8 mouse cellular contexts compared by ENCODE assay signal in the genomic region with DNA sequence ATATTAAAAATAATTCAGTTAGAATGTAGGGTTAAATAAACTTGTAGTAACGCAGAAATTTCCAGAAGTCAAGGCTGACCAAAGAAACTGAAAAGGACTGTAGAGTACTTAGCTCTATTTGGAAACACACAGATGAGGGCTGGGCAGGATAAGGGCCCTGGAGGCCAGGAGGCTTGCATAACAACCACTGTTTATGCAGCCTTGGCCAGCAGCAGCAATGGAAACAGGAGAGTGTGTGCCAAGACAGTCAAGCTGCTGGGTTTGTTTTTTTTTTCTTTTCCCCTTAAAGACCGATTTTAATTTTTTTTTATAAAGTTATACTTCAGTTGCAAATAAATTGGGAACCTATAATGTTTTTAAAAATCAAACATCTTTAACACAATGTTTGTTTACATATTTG. TPM values are rescaled to one million over a fixed set of nuclear protein-coding genes. Genes with fewer than 3 reads are reported as not detected.
A peak's percentile ranks its signal among the peaks of the same experiment; 100 is the strongest.
DNase-seq lines count a peak whose midpoint lies in the region; ATAC-seq lines count a peak whose summit lies in the region.

No protein-coding gene starts in this region.

- intact Hi-C loops in left cerebral cortex, postnatal 25 days (cut with DNase I), result no loop called here

- H3K9ac ChIP-seq in forebrain, embryonic 16.5 days (replicated peaks; ENCODE audit: low read depth, low read length), result no peak overlapping the region
- no peak overlapping the region for H3K9ac ChIP-seq in forebrain, embryonic 12.5 days

- WGBS in forebrain, embryonic 16.5 days, result 53% methylated on average over 2 of the region's 2 CpGs
- WGBS in forebrain, embryonic 12.5 days, result 91% methylated on average over 2 of the region's 2 CpGs

- H3K4me3 ChIP-seq in forebrain, embryonic 16.5 days (replicated peaks; ENCODE audit: low read length), result no peak overlapping the region
- no peak overlapping the region for H3K4me3 ChIP-seq in forebrain, embryonic 12.5 days (replicated peaks)

- no peaks in the 10 kb centered on the region for H3K9me3 ChIP-seq in forebrain, embryonic 16.5 days (ENCODE audit: control insufficient read depth, low read length)
- H3K9me3 ChIP-seq in forebrain, embryonic 12.5 days, result no peaks in the 10 kb centered on the region

- H3K4me1 ChIP-seq in forebrain, embryonic 16.5 days (replicated peaks; ENCODE audit: control insufficient read depth, insufficient read depth, low read length), result 0 out of 2 replicates have a peak, but pooled peaks cover 3% of the 10 kb centered on the region
- no peaks in the 10 kb centered on the region for H3K4me1 ChIP-seq in forebrain, embryonic 12.5 days

- no peaks in the 10 kb centered on the region for H3K36me3 ChIP-seq in forebrain, embryonic 16.5 days (ENCODE audit: control insufficient read depth, insufficient read depth)
- H3K36me3 ChIP-seq in forebrain, embryonic 12.5 days (replicated peaks), result no peaks in the 10 kb centered on the region

- no peaks in the 10 kb centered on the region for H3K27me3 ChIP-seq in forebrain, embryonic 16.5 days (replicated peaks; ENCODE audit: control insufficient read depth, insufficient read depth, low read length)
- H3K27me3 ChIP-seq in forebrain, embryonic 12.5 days, result no peaks in the 10 kb centered on the region

- H3K27ac ChIP-seq in forebrain, embryonic 16.5 days (ENCODE audit: low read length), result no peak overlapping the region
- H3K27ac ChIP-seq in forebrain, embryonic 12.5 days, result no peak overlapping the region

- no peak overlapping the region for H3K4me2 ChIP-seq in forebrain, embryonic 16.5 days (ENCODE audit: low read length)
- no peak overlapping the region for H3K4me2 ChIP-seq in forebrain, embryonic 12.5 days

- peak; percentile 78; the same call in 1 of the 2 replicates for ATAC-seq in forebrain, embryonic 16.5 days
- ATAC-seq in forebrain, embryonic 12.5 days (ENCODE audit: low FRiP score), result no peak

- peak; percentile 79 for DNase-seq in urinary bladder, postnatal 14 days (ENCODE audit: low spot score)
- no peak for DNase-seq in urinary bladder, postnatal 10 days (ENCODE audit: low spot score)
- DNase-seq in heart, adult 18-20 months, result peak; percentile 92 to 95
- peak; percentile 28 to 38 for DNase-seq in left cerebral cortex, postnatal 25 days (ENCODE audit: low spot score in 2 of 2)
- DNase-seq in testis, postnatal 14 days (ENCODE audit: low spot score), result peak; percentile 72
- no peak for DNase-seq in right cerebral cortex, postnatal 25 days

RNA-seq across cellular contexts. Expression of gene Tes3-ps, which starts 13.1 kb away (rescaled TPM):
- polyA plus RNA-seq in forebrain, embryonic 16.5 days (2015; fragmentation: Nextera tagmentation; extraction: Ambion mirVana), result 0.58 and 0.61 TPM in 2 replicates
- 0.97 and 1.5 TPM in 2 replicates for polyA plus RNA-seq in forebrain, embryonic 12.5 days (2016; fragmentation: Nextera tagmentation; extraction: Ambion mirVana)
- total RNA-seq in heart, adult 18-20 months (2021), result 1 to 10 TPM; 1.3 to 1.5 TPM
- 1 to 10 TPM; 1.6 to 1.9 TPM for total RNA-seq in left cerebral cortex, postnatal 25 days (2021)

RNA-seq across cellular contexts. Expression of gene Ecm2, which starts 24.6 kb away (rescaled TPM):
- 1.5 and 1.6 TPM in 2 replicates for polyA plus RNA-seq in forebrain, embryonic 16.5 days (2015; fragmentation: Nextera tagmentation; extraction: Ambion mirVana)
- polyA plus RNA-seq in forebrain, embryonic 12.5 days (2016; fragmentation: Nextera tagmentation; extraction: Ambion mirVana), result 0.58 and 0.84 TPM in 2 replicates
- total RNA-seq in heart, adult 18-20 months (2021), result 10 to 100 TPM; 13.2 to 15.1 TPM
- total RNA-seq in left cerebral cortex, postnatal 25 days (2021), result 1 to 10 TPM; 2.3 to 2.7 TPM

RNA-seq across cellular contexts. Expression of gene Ippk, which starts 59.0 kb away (rescaled TPM):
- polyA plus RNA-seq in forebrain, embryonic 16.5 days (2015; fragmentation: Nextera tagmentation; extraction: Ambion mirVana), result 16.9 and 17.3 TPM in 2 replicates
- polyA plus RNA-seq in forebrain, embryonic 12.5 days (2016; fragmentation: Nextera tagmentation; extraction: Ambion mirVana), result 15.2 and 15.6 TPM in 2 replicates
- total RNA-seq in heart, adult 18-20 months (2021), result 1 to 10 TPM; 7.0 to 7.4 TPM
- total RNA-seq in left cerebral cortex, postnatal 25 days (2021), result 10 to 100 TPM; 14.8 to 16.8 TPM

Comparison
In these comparisons a context has a peak if more than half of its experiments do, and no peak if none do; other contexts are left out.
1. DNase-seq: peak in urinary bladder, postnatal 14 days (single experiment), heart, adult 18-20 months (2 of 2), left cerebral cortex, postnatal 25 days (2 of 2) and testis, postnatal 14 days (single experiment); none in urinary bladder, postnatal 10 days (single experiment) and right cerebral cortex, postnatal 25 days (single experiment).